Mouse (Mus musculus): Measurements from ENCODE around the gene Chrm4.

- TF ChIP-seq POLR2A (IDR thresholded peaks at IDR 0.05; ENCODE audit: insufficient read depth, low read length): no peak
- no peak for TF ChIP-seq CTCF (IDR thresholded peaks at IDR 0.05; ENCODE audit: low read depth, low read length)
These were observed 22.6 kb downstream of the Chrm4 start for GRCm38 (mm10) chr2:91949411-91950274.
